Mouse (Mus musculus) MEL (cell line): ENCODE measurements around the gene Dpf3. TPM values are rescaled to one million over a fixed set of nuclear protein-coding genes. Genes with fewer than 3 reads are reported as not detected.
A peak's percentile ranks its signal among the peaks of the same experiment; 100 is the strongest.

Experiments
- DNase-seq: peaks from one replicate; pipeline ENCODE4 v3.0.0; 2011; ENCODE audit warnings: low read depth, low spot score
- H3K27ac ChIP-seq: 2 replicates; pipeline ENCODE4 v1.5.1; 2012; ENCODE audit warnings: low read depth, mild to moderate bottlenecking, control low read depth, low read length, moderate library complexity; ENCODE audit not compliant: control insufficient read depth
- H3K27me3 ChIP-seq, 2 experiments: fragments of 150-350 bp in 1 of 2; sonication (generic) in 1 of 2; 2 replicates each; pipeline ENCODE4 v1.6.1; 2012; ENCODE audit warnings: low read length in 2 of 2, mild to moderate bottlenecking in 2 of 2, improper control_type of control experiment in 1 of 2, moderate library complexity in 1 of 2; ENCODE audit not compliant: insufficient read depth in 2 of 2, control insufficient read depth in 1 of 2
- H3K36me3 ChIP-seq, 2 experiments: 2 replicates each; pipeline ENCODE4 v1.6.1; 2012 to 2014; ENCODE audit warnings: low read length in 2 of 2, improper control_type of control experiment in 1 of 2, inconsistent platforms in 1 of 2, mild to moderate bottlenecking in 1 of 2; ENCODE audit not compliant: insufficient read depth in 2 of 2, control insufficient read depth in 1 of 2
- H3K4me1 ChIP-seq, 2 experiments: fragments of 150-350 bp in 1 of 2; sonication (generic) in 1 of 2; 2 replicates each; pipeline ENCODE4 v1.6.1; 2012; ENCODE audit warnings: low read length in 2 of 2, improper control_type of control experiment in 1 of 2, mild to moderate bottlenecking in 1 of 2; ENCODE audit not compliant: insufficient read depth in 2 of 2, control insufficient read depth in 1 of 2
- H3K4me3 ChIP-seq, 2 experiments: fragments of 150-350 bp in 1 of 2; sonication (generic) in 1 of 2; 2 replicates each; pipeline ENCODE4 v1.5.1; 2012; ENCODE audit warnings: low read depth in 2 of 2, low read length in 2 of 2, mild to moderate bottlenecking in 2 of 2, moderate library complexity in 2 of 2, control low read depth in 1 of 2, improper control_type of control experiment in 1 of 2; ENCODE audit not compliant: control insufficient read depth in 1 of 2, insufficient read depth in 1 of 2
- H3K79me2 ChIP-seq: 2 replicates; pipeline ENCODE4 v1.6.1; 2012; ENCODE audit warnings: mild to moderate bottlenecking, low read length, moderate library complexity; ENCODE audit not compliant: control insufficient read depth, poor library complexity, insufficient read depth
- H3K9ac ChIP-seq: 2 replicates; pipeline ENCODE4 v1.6.1; 2012; ENCODE audit warnings: low read depth, mild to moderate bottlenecking, control low read depth, low read length, moderate library complexity; ENCODE audit not compliant: control insufficient read depth, poor library complexity, severe bottlenecking
- H3K9me3 ChIP-seq: fragments of 150-350 bp; sonication (generic); replicated peaks from 2 replicates; pipeline ENCODE4 v1.6.1; 2012; ENCODE audit warnings: mild to moderate bottlenecking, low read length, improper control_type of control experiment, moderate library complexity; ENCODE audit not compliant: insufficient read depth
- CHD1 ChIP-seq: IDR thresholded peaks from 2 replicates; pipeline ENCODE4 v1.6.1; 2012; ENCODE audit warnings: low read depth, mild to moderate bottlenecking, inconsistent platforms, low read length, improper control_type of control experiment
- CHD2 ChIP-seq: IDR thresholded peaks from 2 replicates; pipeline ENCODE4 v1.6.1; 2011; ENCODE audit warnings: low read length, improper control_type of control experiment
- E2F4 ChIP-seq: IDR thresholded peaks from 2 replicates; pipeline ENCODE4 v1.6.1; 2011; ENCODE audit warnings: low read depth, low read length, improper control_type of control experiment, borderline replicate concordance
- GABPA ChIP-seq: IDR thresholded peaks from 2 replicates; pipeline ENCODE4 v1.6.1; 2012; ENCODE audit warnings: low read depth, mild to moderate bottlenecking, inconsistent platforms, low read length, improper control_type of control experiment, moderate library complexity
- GATA1 ChIP-seq: IDR thresholded peaks from 2 replicates; pipeline ENCODE4 v1.6.1; 2011; ENCODE audit warnings: low read depth, low read length, improper control_type of control experiment
- HCFC1 ChIP-seq: IDR thresholded peaks from 2 replicates; pipeline ENCODE4 v1.6.1; 2012; ENCODE audit warnings: low read depth, mild to moderate bottlenecking, inconsistent platforms, low read length, improper control_type of control experiment, moderate library complexity
- KAT2A ChIP-seq: conservative IDR thresholded peaks from 2 replicates; pipeline ENCODE4 v1.6.1; 2012; ENCODE audit warnings: low read depth, low read length, improper control_type of control experiment, inconsistent platforms
- MAX ChIP-seq: IDR thresholded peaks from 2 replicates; pipeline ENCODE4 v1.6.1; 2011; ENCODE audit warnings: low read length, improper control_type of control experiment
- MAZ ChIP-seq: IDR thresholded peaks from 2 replicates; pipeline ENCODE4 v1.6.1; 2012; ENCODE audit warnings: low read depth, mild to moderate bottlenecking, inconsistent platforms, low read length, improper control_type of control experiment
- MEF2A ChIP-seq: IDR thresholded peaks from 2 replicates; pipeline ENCODE4 v1.6.1; 2014; ENCODE audit warnings: low read depth, mild to moderate bottlenecking, inconsistent platforms, low read length, improper control_type of control experiment; ENCODE audit not compliant: poor library complexity, insufficient replicate concordance, severe bottlenecking; ENCODE audit errors: extremely low read depth
- MXI1 ChIP-seq: IDR thresholded peaks from 2 replicates; pipeline ENCODE4 v1.6.1; 2011; ENCODE audit warnings: mild to moderate bottlenecking, low read depth, low read length, improper control_type of control experiment
- MYB ChIP-seq: IDR thresholded peaks from 2 replicates; pipeline ENCODE4 v1.6.1; 2011; ENCODE audit warnings: mild to moderate bottlenecking, low read depth, low read length, improper control_type of control experiment
- MYC ChIP-seq: IDR thresholded peaks from 2 replicates; pipeline ENCODE4 v1.6.1; 2011; ENCODE audit warnings: low read depth, mild to moderate bottlenecking, low read length, improper control_type of control experiment, moderate library complexity
- NRF1 ChIP-seq: IDR thresholded peaks from 2 replicates; pipeline ENCODE4 v1.6.1; 2014; ENCODE audit warnings: low read depth, mild to moderate bottlenecking, inconsistent platforms, low read length, improper control_type of control experiment, moderate library complexity; ENCODE audit not compliant: poor library complexity, insufficient read depth, severe bottlenecking
- POLR2A ChIP-seq, 2 experiments: IDR thresholded peaks; 2 replicates each; pipeline ENCODE4 v1.6.1; 2011 to 2012; ENCODE audit warnings: low read length in 2 of 2, mild to moderate bottlenecking in 2 of 2, control low read depth in 1 of 2, improper control_type of control experiment in 1 of 2, low read depth in 1 of 2, moderate library complexity in 1 of 2; ENCODE audit not compliant: control insufficient read depth in 1 of 2, insufficient read depth in 1 of 2, poor library complexity in 1 of 2
- POLR2AphosphoS2 ChIP-seq: IDR thresholded peaks from 2 replicates; pipeline ENCODE4 v1.6.1; 2011; ENCODE audit warnings: low read length, improper control_type of control experiment
- POLR2AphosphoS5 ChIP-seq: IDR thresholded peaks from 2 replicates; pipeline ENCODE4 v1.6.1; 2012; ENCODE audit warnings: low read depth, borderline replicate concordance, mild to moderate bottlenecking, inconsistent platforms, low read length, moderate library complexity, mixed read lengths
- RAD21 ChIP-seq: IDR thresholded peaks from 2 replicates; pipeline ENCODE4 v1.6.1; 2011; ENCODE audit warnings: mild to moderate bottlenecking, low read depth, low read length, improper control_type of control experiment
- RCOR1 ChIP-seq: IDR thresholded peaks from 2 replicates; pipeline ENCODE4 v1.6.1; 2012; ENCODE audit warnings: low read depth, mild to moderate bottlenecking, inconsistent platforms, low read length, improper control_type of control experiment
- SIN3A ChIP-seq: IDR thresholded peaks from 2 replicates; pipeline ENCODE4 v1.6.1; 2012; ENCODE audit warnings: low read length, improper control_type of control experiment, inconsistent platforms
- SMC3 ChIP-seq: IDR thresholded peaks from 2 replicates; pipeline ENCODE4 v1.6.1; 2011; ENCODE audit warnings: low read depth, low read length, improper control_type of control experiment
- TCF12 ChIP-seq: IDR thresholded peaks from 2 replicates; pipeline ENCODE4 v1.6.1; 2014; ENCODE audit warnings: low read depth, mild to moderate bottlenecking, inconsistent platforms, low read length, improper control_type of control experiment, moderate library complexity
- UBTF ChIP-seq: IDR thresholded peaks from 2 replicates; pipeline ENCODE4 v1.6.1; 2012; ENCODE audit warnings: low read depth, mild to moderate bottlenecking, inconsistent platforms, low read length, improper control_type of control experiment, moderate library complexity, borderline replicate concordance; ENCODE audit not compliant: insufficient read depth
- USF1 ChIP-seq: IDR thresholded peaks from 2 replicates; pipeline ENCODE4 v1.6.1; 2014; ENCODE audit warnings: low read depth, mild to moderate bottlenecking, inconsistent platforms, low read length, improper control_type of control experiment, moderate library complexity
- USF2 ChIP-seq, 2 experiments: IDR thresholded peaks; 2 replicates each; pipeline ENCODE4 v1.6.1; 2011 to 2012; ENCODE audit warnings: improper control_type of control experiment in 2 of 2, low read length in 2 of 2, borderline replicate concordance in 1 of 2, inconsistent platforms in 1 of 2, low read depth in 1 of 2, mild to moderate bottlenecking in 1 of 2; ENCODE audit not compliant: insufficient read depth in 1 of 2
- ZC3H11A ChIP-seq: IDR thresholded peaks from 2 replicates; pipeline ENCODE4 v1.6.1; 2012; ENCODE audit warnings: low read depth, mild to moderate bottlenecking, inconsistent platforms, low read length, improper control_type of control experiment
- ZMIZ1 ChIP-seq: IDR thresholded peaks from 2 replicates; pipeline ENCODE4 v1.6.1; 2012; ENCODE audit warnings: low read depth, mild to moderate bottlenecking, inconsistent platforms, low read length, improper control_type of control experiment, moderate library complexity
- ZNF384 ChIP-seq: IDR thresholded peaks from 2 replicates; pipeline ENCODE4 v1.6.1; 2012; ENCODE audit warnings: low read depth, mild to moderate bottlenecking, inconsistent platforms, low read length, improper control_type of control experiment
- polyA plus RNA-seq, 2 experiments: library from polyadenylated mRNA; stranded (reverse) in 1 of 2; unstranded in 1 of 2; fragments of >175 nt in 1 of 2; fragments of >200 nt in 1 of 2; gene quantifications; 2 replicates each; pipeline versions ENCODE4 v1.2.1 to v1.2.4; 2012; ENCODE audit warnings: low replicate concordance in 2 of 2, low read depth in 1 of 2; ENCODE audit not compliant: insufficient read length in 2 of 2, insufficient read depth in 1 of 2, missing spikeins in 1 of 2
- total RNA-seq: library from RNA; depleted of rRNA; stranded (reverse); fragments of 300-350 nt; gene quantifications from 2 replicates; pipeline ENCODE4 v1.2.3, GENCODE M21; 2012

Gene Dpf3
- total and polyA plus RNA-seq, 3 experiments, result 4.2 to 6.8 TPM; not detected in 1

- H3K9me3 ChIP-seq, result no peaks in the 10 kb centered on the region
- H3K9ac ChIP-seq, result no peak overlapping the region
- H3K27ac ChIP-seq, result peak overlapping the region; percentile 41
- peaks cover 0 to 4% of the 10 kb centered on the region in 2 experiments; a peak in 1 of 4 replicates for H3K36me3 ChIP-seq
- no peak for DNase-seq
- no peaks in the 10 kb centered on the region for H3K79me2 ChIP-seq
- H3K27me3 ChIP-seq, result no peaks in the 10 kb centered on the region
- H3K4me1 ChIP-seq, result peaks cover 6 to 11% of the 10 kb centered on the region in 2 experiments; a peak in 3 of 4 replicates
- TF ChIP-seq NRF1, result no peak
- no peak for TF ChIP-seq ZC3H11A
- TF ChIP-seq SIN3A, result no peak
- no peak for TF ChIP-seq MXI1
- TF ChIP-seq SMC3, result no peak
- no peak for TF ChIP-seq HCFC1
- no peak for TF ChIP-seq MEF2A
- TF ChIP-seq KAT2A, result no peak
- no peak for TF ChIP-seq USF1
- no peak for TF ChIP-seq MYB
- no peak for TF ChIP-seq CHD1
- TF ChIP-seq E2F4, result no peak
- TF ChIP-seq UBTF, result no peak
- TF ChIP-seq RAD21, result no peak
- no peak for TF ChIP-seq MYC
- TF ChIP-seq MAZ, result no peak
- no peak for TF ChIP-seq MAX
- TF ChIP-seq ZMIZ1, result no peak
- no peak for TF ChIP-seq POLR2AphosphoS2
- TF ChIP-seq ZNF384, result no peak
- H3K4me3 ChIP-seq, result no peak overlapping the region
These were observed 159.0 kb downstream of the Dpf3 start for GRCm38 (mm10) chr12:83328491-83328890.

- H3K27me3 ChIP-seq, result no peaks in the 10 kb centered on the region
- DNase-seq, result no peak
- no peak for TF ChIP-seq USF1
- TF ChIP-seq MAX, result no peak
- TF ChIP-seq POLR2AphosphoS5, result no peak
- TF ChIP-seq GABPA, result no peak
- TF ChIP-seq RCOR1, result no peak
- no peak for TF ChIP-seq GATA1
- no peak for TF ChIP-seq ZMIZ1
- no peak for TF ChIP-seq TCF12
- TF ChIP-seq USF2 (IDR thresholded peaks at IDR 0.05; ENCODE audit: borderline replicate concordance in 1 of 2, insufficient read depth in 1 of 2, low read depth in 1 of 2, low read length in 2 of 2), result no peak
- TF ChIP-seq CHD2, result no peak
- TF ChIP-seq MYC, result no peak
- no peak for TF ChIP-seq POLR2A (IDR thresholded peaks at IDR 0.05; ENCODE audit: control insufficient read depth in 1 of 2, insufficient read depth in 1 of 2, low read depth in 1 of 2, low read length in 2 of 2, poor library complexity in 1 of 2)
- no peaks in the 10 kb centered on the region for H3K79me2 ChIP-seq
- H3K9me3 ChIP-seq, result no peaks in the 10 kb centered on the region
- peaks cover 0 to 4% of the 10 kb centered on the region in 2 experiments; a peak in 1 of 4 replicates for H3K36me3 ChIP-seq
- no peak overlapping the region for H3K9ac ChIP-seq
- H3K4me3 ChIP-seq, result no peak overlapping the region
- no peak overlapping the region for H3K27ac ChIP-seq
- peaks cover 6 to 11% of the 10 kb centered on the region in 2 experiments; a peak in 3 of 4 replicates for H3K4me1 ChIP-seq
These were observed 160.1 kb downstream of the Dpf3 start for GRCm38 (mm10) chr12:83327451-83327850.
